ENCODE assay signal across 9 mouse cellular contexts in the genomic region with DNA sequence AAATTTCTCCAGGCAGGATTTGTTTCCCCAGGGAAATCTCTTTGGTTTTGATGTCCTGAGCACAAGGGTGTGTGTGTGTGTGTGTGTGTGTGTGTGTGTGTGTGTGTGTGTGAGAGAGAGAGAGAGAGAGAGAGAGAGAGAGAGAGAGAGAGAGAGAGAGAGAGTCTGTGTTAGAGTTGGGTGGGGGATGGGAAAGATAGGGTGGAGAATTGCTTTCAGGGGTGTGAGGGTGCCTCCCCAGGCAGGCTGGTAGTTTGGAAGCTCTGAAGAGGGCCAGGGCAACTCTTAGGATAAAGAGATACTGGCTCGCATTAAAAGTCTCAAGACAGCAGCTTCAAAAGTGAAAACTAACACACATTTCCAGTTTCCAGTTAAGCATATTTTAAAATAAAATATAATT.
DNase-seq lines count a peak whose midpoint lies in the region; ATAC-seq lines count a peak whose summit lies in the region.
"Had no signal": no experiment of that assay in that cellular context is flagged by ENCODE, and none has a peak within 500 bp of the region (broad histone marks: within the 10 kb centered on the region; RNA-seq: fewer than 3 reads in every experiment).

No protein-coding gene starts in this region.

- H3K9ac ChIP-seq in lung, embryonic 15.5 days = peak overlapping the region; percentile 95
- no peak overlapping the region for H3K9ac ChIP-seq in forebrain, embryonic 14.5 days (ENCODE audit: low read length)
- H3K9ac ChIP-seq in limb, embryonic 12.5 days (replicated peaks) = peak overlapping the region; percentile 99
- H3K9ac ChIP-seq in stomach, embryonic 14.5 days (replicated peaks; ENCODE audit: low read depth, low read length) = peak overlapping the region; percentile 92; the same call in 1 of the 2 replicates

- peak overlapping the region; percentile 98 for H3K27ac ChIP-seq in lung, embryonic 15.5 days
- no peak overlapping the region for H3K27ac ChIP-seq in forebrain, embryonic 14.5 days (ENCODE audit: low read depth, low read length)
- peak overlapping the region; percentile 100 for H3K27ac ChIP-seq in limb, embryonic 12.5 days
- H3K27ac ChIP-seq in stomach, embryonic 14.5 days (ENCODE audit: low read length) = peak overlapping the region; percentile 95

- H3K27me3 ChIP-seq in lung, embryonic 15.5 days = no peaks in the 10 kb centered on the region
- peaks cover 22% of the 10 kb centered on the region; the same call in 1 of the 2 replicates for H3K27me3 ChIP-seq in forebrain, embryonic 14.5 days (replicated peaks; ENCODE audit: control insufficient read depth, insufficient read depth, low read length)
- H3K27me3 ChIP-seq in limb, embryonic 12.5 days = no peaks in the 10 kb centered on the region
- H3K27me3 ChIP-seq in stomach, embryonic 14.5 days (ENCODE audit: control insufficient read depth, insufficient read depth, low read length) = no peaks in the 10 kb centered on the region

- no peaks in the 10 kb centered on the region for H3K9me3 ChIP-seq in lung, embryonic 15.5 days
- no peaks in the 10 kb centered on the region for H3K9me3 ChIP-seq in forebrain, embryonic 14.5 days (replicated peaks; ENCODE audit: control insufficient read depth, low read length)
- no peaks in the 10 kb centered on the region for H3K9me3 ChIP-seq in limb, embryonic 12.5 days
- H3K9me3 ChIP-seq in stomach, embryonic 14.5 days (ENCODE audit: control insufficient read depth, low read depth, low read length) = no peaks in the 10 kb centered on the region

- peak overlapping the region; percentile 76 for H3K4me3 ChIP-seq in lung, embryonic 15.5 days
- H3K4me3 ChIP-seq in forebrain, embryonic 14.5 days (ENCODE audit: low read depth, low read length) = peak overlapping the region; percentile 38; the same call in 1 of the 2 replicates
- H3K4me3 ChIP-seq in limb, embryonic 12.5 days (replicated peaks) = peak overlapping the region; percentile 82
- peak overlapping the region; percentile 67 for H3K4me3 ChIP-seq in stomach, embryonic 14.5 days (ENCODE audit: low read depth, low read length)

- peaks cover 28% of the 10 kb centered on the region for H3K4me1 ChIP-seq in lung, embryonic 15.5 days
- H3K4me1 ChIP-seq in forebrain, embryonic 14.5 days (ENCODE audit: control insufficient read depth, insufficient read depth, low read length) = peaks cover 4% of the 10 kb centered on the region; the same call in 1 of the 2 replicates
- H3K4me1 ChIP-seq in limb, embryonic 12.5 days (replicated peaks) = peaks cover 42% of the 10 kb centered on the region
- H3K4me1 ChIP-seq in stomach, embryonic 14.5 days (ENCODE audit: control insufficient read depth, insufficient read depth, low read length) = peaks cover 7% of the 10 kb centered on the region; the same call in 1 of the 2 replicates

- no peak for ATAC-seq in lung, embryonic 15.5 days (ENCODE audit: borderline replicate concordance, extremely low read depth, low FRiP score, low TSS enrichment)
- ATAC-seq in forebrain, embryonic 14.5 days = no peak
- no peak for ATAC-seq in limb, embryonic 12.5 days (ENCODE audit: insufficient number of reproducible peaks, insufficient read depth, low FRiP score, low TSS enrichment, low read depth)
- ATAC-seq in stomach, embryonic 14.5 days (ENCODE audit: insufficient number of reproducible peaks, insufficient read depth, low FRiP score, low read depth) = 0 out of 2 replicates have a peak, but pooled peaks have one; percentile 11

- 21% methylated on average over 1 of the region's 1 CpGs for WGBS in lung, embryonic 15.5 days
- WGBS in forebrain, embryonic 14.5 days = 22% methylated on average over 1 of the region's 1 CpGs
- WGBS in limb, embryonic 12.5 days = 19% methylated on average over 1 of the region's 1 CpGs
- WGBS in stomach, embryonic 14.5 days = 14% methylated on average over 1 of the region's 1 CpGs

- H3K36me3 ChIP-seq in lung, embryonic 15.5 days = no peaks in the 10 kb centered on the region
- no peaks in the 10 kb centered on the region for H3K36me3 ChIP-seq in forebrain, embryonic 14.5 days (ENCODE audit: control insufficient read depth, insufficient read depth, low read length)
- no peaks in the 10 kb centered on the region for H3K36me3 ChIP-seq in limb, embryonic 12.5 days
- H3K36me3 ChIP-seq in stomach, embryonic 14.5 days (ENCODE audit: control insufficient read depth, insufficient read depth, low read length) = no peaks in the 10 kb centered on the region

- H3K4me2 ChIP-seq in lung, embryonic 15.5 days = peak overlapping the region; percentile 78
- H3K4me2 ChIP-seq in forebrain, embryonic 14.5 days (ENCODE audit: low read length) = peak overlapping the region; percentile 82
- peak overlapping the region; percentile 71 for H3K4me2 ChIP-seq in limb, embryonic 12.5 days
- peak overlapping the region; percentile 78 for H3K4me2 ChIP-seq in stomach, embryonic 14.5 days (replicated peaks; ENCODE audit: low read depth, low read length)

- no peak for DNase-seq in lung, postnatal 10 days
- DNase-seq in forebrain, embryonic 14.5 days (ENCODE audit: low spot score) = no peak
- DNase-seq in cerebellum, adult 11 months = no peak
- DNase-seq in urinary bladder, postnatal 25 days (ENCODE audit: low spot score) = no peak
- DNase-seq in frontal cortex, postnatal 10 days (ENCODE audit: low spot score in 2 of 2) = no peak
- DNase-seq: thymus, adult 2 months had no signal
